ENCODE assay signal across 16 mouse cellular contexts in genomic region chr10:117852648-117853192, GRCm38 (mm10). TPM values are rescaled to one million over a fixed set of nuclear protein-coding genes. Genes with fewer than 3 reads are reported as not detected.
A peak's percentile ranks its signal among the peaks of the same experiment; 100 is the strongest.
DNase-seq lines count a peak whose midpoint lies in the region; ATAC-seq and TF ChIP-seq lines count a peak whose summit lies in the region.
"Had no signal": no experiment of that assay in that cellular context is flagged by ENCODE, and none has a peak within 500 bp of the region (broad histone marks: within the 10 kb centered on the region; RNA-seq: fewer than 3 reads in every experiment).

No protein-coding gene starts in this region.

- no peaks in the 10 kb centered on the region for H3K4me1 ChIP-seq in heart, adult 2 months (ENCODE audit: control insufficient read depth, insufficient read depth, low read length)
- H3K4me1 ChIP-seq in heart, embryonic 10.5 days: no peaks in the 10 kb centered on the region
- H3K4me1 ChIP-seq in lung, postnatal 0 days (ENCODE audit: insufficient read depth, low read depth, low read length): no peaks in the 10 kb centered on the region
- H3K4me1 ChIP-seq: embryonic facial prominence, embryonic 12.5 days; limb, embryonic 10.5 days had no signal

- no peak overlapping the region for H3K9ac ChIP-seq in heart, adult 2 months (ENCODE audit: low read depth, low read length)
- H3K9ac ChIP-seq in lung, postnatal 0 days (replicated peaks; ENCODE audit: low read depth): no peak overlapping the region
- H3K9ac ChIP-seq: embryonic facial prominence, embryonic 12.5 days had no signal

- H3K79me2 ChIP-seq in heart, adult 2 months (replicated peaks; ENCODE audit: control insufficient read depth, insufficient read depth, low read length): no peaks in the 10 kb centered on the region

- DNase-seq in heart, adult 2 months: no peak
- DNase-seq in heart, embryonic 10.5 days (ENCODE audit: low spot score): no peak
- DNase-seq in lung, postnatal 0 days (ENCODE audit: low spot score): no peak
- DNase-seq in lung, postnatal 36 days: no peak
- DNase-seq in R1 (ENCODE audit: low read depth, low spot score): peak; percentile 67
- DNase-seq in splenic B cell, adult 2 months (ENCODE audit: low read depth, low spot score): peak; percentile 17
- DNase-seq in adipocyte (ENCODE audit: low spot score): no peak
- no peak for DNase-seq in cerebellum, adult 9-10 months
- DNase-seq: adrenal gland, adult 2 months; heart, postnatal 10 days; kidney, postnatal 14 days; lung, adult 18-20 months; thymus, adult 2 months had no signal

- no peak for ATAC-seq in lung, postnatal 0 days

- H3K9me3 ChIP-seq in heart, embryonic 10.5 days: no peaks in the 10 kb centered on the region
- no peaks in the 10 kb centered on the region for H3K9me3 ChIP-seq in lung, postnatal 0 days (ENCODE audit: low read length)
- H3K9me3 ChIP-seq: embryonic facial prominence, embryonic 12.5 days; limb, embryonic 10.5 days; megakaryocyte, embryonic 14.5 days had no signal

- no peak overlapping the region for H3K4me2 ChIP-seq in lung, postnatal 0 days (replicated peaks; ENCODE audit: low read depth, low read length)
- H3K4me2 ChIP-seq: embryonic facial prominence, embryonic 12.5 days had no signal

- TF ChIP-seq POLR2A in heart, adult 2 months (IDR thresholded peaks at IDR 0.05; ENCODE audit: insufficient read depth, low read depth, low read length): no peak

- no peak for TF ChIP-seq EP300 in heart, adult 2 months (IDR thresholded peaks at IDR 0.05; ENCODE audit: insufficient read depth, low read depth, low read length)
- no peak for TF ChIP-seq EP300 in lung, postnatal 0 days (IDR thresholded peaks at IDR 0.05)

- no peaks in the 10 kb centered on the region for H3K27me3 ChIP-seq in heart, adult 2 months (ENCODE audit: control insufficient read depth, insufficient read depth, low read length)
- H3K27me3 ChIP-seq in heart, embryonic 10.5 days (ENCODE audit: insufficient read depth, poor library complexity, severe bottlenecking): no peaks in the 10 kb centered on the region
- no peaks in the 10 kb centered on the region for H3K27me3 ChIP-seq in lung, postnatal 0 days (replicated peaks; ENCODE audit: insufficient read depth, low read length)
- H3K27me3 ChIP-seq in splenic B cell, adult 2 months (ENCODE audit: control insufficient read depth, insufficient read depth, low read length, poor library complexity, severe bottlenecking): no peaks in the 10 kb centered on the region
- H3K27me3 ChIP-seq: embryonic facial prominence, embryonic 12.5 days; megakaryocyte, embryonic 14.5 days had no signal

- H3K27ac ChIP-seq in heart, adult 2 months: no peak overlapping the region
- H3K27ac ChIP-seq in heart, embryonic 10.5 days: no peak overlapping the region
- H3K27ac ChIP-seq in lung, postnatal 0 days (ENCODE audit: low read length): no peak overlapping the region
- H3K27ac ChIP-seq: embryonic facial prominence, embryonic 12.5 days; limb, embryonic 10.5 days had no signal

- no peak overlapping the region for H3K4me3 ChIP-seq in heart, adult 2 months
- H3K4me3 ChIP-seq in heart, embryonic 10.5 days: no peak overlapping the region
- no peak overlapping the region for H3K4me3 ChIP-seq in lung, postnatal 0 days (ENCODE audit: low read depth, low read length)
- H3K4me3 ChIP-seq: embryonic facial prominence, embryonic 12.5 days; limb, embryonic 10.5 days; megakaryocyte, embryonic 14.5 days had no signal

- TF ChIP-seq CTCF in heart, adult 2 months (IDR thresholded peaks at IDR 0.05): peak; percentile 10; the same call in 1 of the 2 replicates
- peak; percentile 39 for TF ChIP-seq CTCF in lung, postnatal 0 days (IDR thresholded peaks at IDR 0.05)

- WGBS in heart, adult 2 months: 88% methylated on average over 10 of the region's 10 CpGs
- 85% methylated on average over 10 of the region's 10 CpGs for WGBS in heart, embryonic 10.5 days
- 85% methylated on average over 10 of the region's 10 CpGs for WGBS in lung, postnatal 0 days

- H3K36me3 ChIP-seq in heart, adult 2 months (ENCODE audit: control insufficient read depth, insufficient read depth, low read length): no peaks in the 10 kb centered on the region
- no peaks in the 10 kb centered on the region for H3K36me3 ChIP-seq in heart, embryonic 10.5 days
- H3K36me3 ChIP-seq in lung, postnatal 0 days (ENCODE audit: insufficient read depth, low read length): no peaks in the 10 kb centered on the region
- no peaks in the 10 kb centered on the region for H3K36me3 ChIP-seq in splenic B cell, adult 2 months (ENCODE audit: control insufficient read depth, insufficient read depth, low read length, poor library complexity, severe bottlenecking)
- H3K36me3 ChIP-seq: embryonic facial prominence, embryonic 12.5 days; limb, embryonic 10.5 days had no signal

- intact Hi-C loops in heart, adult 2 months (cut with DNase I): no loop called here

RNA-seq across cellular contexts. Expression of gene Rap1b, which starts 6.9 kb away (rescaled TPM):
- 10 to 100 TPM; 48.0 to 53.4 TPM for total RNA-seq in heart, adult 2 months (2021)
- 23.4 and 47.4 TPM in 2 replicates for polyA plus RNA-seq in heart, adult 2 months (2012; rRNA removed)
- polyA plus RNA-seq in heart, embryonic 10.5 days (2016; fragmentation: Nextera tagmentation; extraction: Ambion mirVana): 132 and 170 TPM in 2 replicates
- polyA plus RNA-seq in lung, postnatal 0 days (2015; fragmentation: Nextera tagmentation; extraction: Ambion mirVana): 268 and 290 TPM in 2 replicates

Comparison
In these comparisons a context has a peak if more than half of its experiments do, and no peak if none do; other contexts are left out.
1. DNase-seq: peak in R1 (single experiment) and splenic B cell, adult 2 months (single experiment); none in heart, adult 2 months (0 of 2), heart, embryonic 10.5 days (single experiment), lung, postnatal 0 days (single experiment), lung, postnatal 36 days (single experiment), adipocyte (single experiment) and cerebellum, adult 9-10 months (single experiment).